Mouse (Mus musculus): ENCODE measurements around the gene Gpr83.

The Gpr83 gene

DNA sequence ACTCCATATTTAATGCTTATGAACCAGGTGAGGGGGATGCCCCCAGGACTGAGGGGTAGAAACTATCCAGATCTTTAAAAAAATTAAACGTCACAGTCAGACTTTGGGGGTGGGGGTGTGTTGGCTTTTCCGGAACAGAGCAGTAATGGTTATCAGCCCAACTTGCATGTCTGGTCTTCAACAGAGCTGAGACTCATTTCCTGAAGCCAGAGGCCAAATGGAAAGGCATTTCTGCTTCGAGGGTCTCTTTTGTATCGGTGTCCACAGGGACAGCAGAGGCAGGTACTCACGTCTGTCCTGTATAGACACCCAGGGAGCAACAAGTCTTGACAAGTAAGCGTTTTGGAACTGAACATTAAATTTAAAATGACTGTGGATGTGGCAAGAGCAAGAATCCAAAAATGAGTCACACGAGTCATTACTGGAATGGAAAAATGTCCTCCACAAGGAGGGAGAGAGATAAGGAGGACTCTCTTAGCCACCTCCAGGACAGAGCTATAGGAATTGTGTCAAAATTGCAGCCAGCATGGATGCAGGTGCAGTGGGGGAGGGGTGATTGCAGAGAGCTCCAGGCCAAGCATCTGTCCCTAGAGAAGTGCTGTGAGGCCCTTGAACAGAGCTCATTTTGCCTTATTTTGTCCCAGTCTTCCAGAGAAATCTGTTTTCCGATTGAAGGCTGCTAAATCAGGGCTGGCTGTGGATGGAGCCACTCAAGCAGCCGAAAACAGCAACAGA, 44.9 kb downstream of the Gpr83 start:
- DNase-seq (ENCODE audit: low spot score), result peak; percentile 18

DNA sequence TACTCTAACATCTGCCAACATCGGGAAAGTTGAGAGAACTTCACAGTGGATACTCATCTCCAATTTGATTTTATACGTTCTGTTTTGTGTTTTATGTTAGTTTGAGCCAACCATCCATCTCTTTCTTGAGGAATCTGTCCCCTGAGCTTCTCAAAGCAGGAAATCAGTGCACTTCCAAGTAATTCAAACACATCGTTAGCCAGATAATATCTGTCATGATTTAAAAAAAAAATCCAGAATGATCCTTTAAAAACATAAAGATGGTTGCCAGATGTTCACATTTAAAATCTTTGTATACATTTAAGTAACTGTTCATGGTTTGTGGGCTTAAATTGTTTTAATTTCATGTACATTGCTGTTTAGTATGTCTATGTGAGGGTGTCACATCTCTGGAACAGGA, 45.9 kb downstream of the Gpr83 start:
- DNase-seq (ENCODE audit: low spot score), result no peak

DNA sequence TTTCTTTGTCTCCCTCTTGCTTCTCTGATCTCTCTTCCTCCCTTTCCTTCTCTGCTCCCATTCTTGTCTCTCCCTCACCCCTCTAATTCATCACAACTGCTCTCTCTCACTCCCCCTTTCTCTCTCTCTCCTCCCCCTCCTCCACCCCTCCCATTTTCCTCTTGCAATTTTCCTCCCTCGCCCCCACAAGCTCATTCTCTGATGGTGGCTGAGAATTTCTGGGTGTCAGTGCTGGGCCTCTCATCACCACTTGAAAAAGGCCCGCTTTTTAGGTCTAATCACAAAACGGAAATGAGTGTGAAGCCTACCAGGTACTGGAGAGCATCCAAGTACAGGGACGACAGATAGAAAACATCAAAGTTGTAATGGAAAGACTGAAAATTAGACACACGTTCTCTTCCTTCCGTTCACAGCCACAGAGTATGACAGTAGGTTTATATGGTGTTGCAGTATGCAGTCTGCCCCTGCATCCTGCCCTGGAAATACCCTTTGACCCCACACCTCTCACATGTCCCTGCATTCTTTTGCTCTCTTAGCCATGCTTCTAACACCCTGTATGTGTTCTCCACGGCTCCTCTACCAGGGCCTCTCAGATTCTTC, 47.9 kb downstream of the Gpr83 start:
- DNase-seq (ENCODE audit: low spot score), result no peak

DNA sequence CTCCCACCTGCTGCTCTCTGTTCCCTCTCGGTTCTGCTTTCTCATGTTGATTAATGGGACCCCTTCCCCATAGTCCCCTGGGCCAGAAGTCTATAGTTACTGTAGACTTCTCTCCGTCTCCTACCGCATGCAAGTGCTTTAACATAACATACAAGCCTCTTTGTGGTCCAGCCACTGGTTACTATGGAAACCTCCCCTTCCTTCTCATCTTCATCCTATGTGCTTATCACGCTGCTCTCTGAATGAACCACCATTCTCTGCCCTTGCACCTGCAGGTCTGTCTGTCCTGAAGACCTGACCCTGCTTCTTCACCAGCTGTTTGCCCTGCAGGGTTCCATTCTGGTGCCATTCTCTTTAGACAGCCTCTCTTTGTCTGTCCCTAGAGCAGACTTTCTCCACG, 50.0 kb downstream of the Gpr83 start:
- no peak for DNase-seq (ENCODE audit: low spot score)

DNA sequence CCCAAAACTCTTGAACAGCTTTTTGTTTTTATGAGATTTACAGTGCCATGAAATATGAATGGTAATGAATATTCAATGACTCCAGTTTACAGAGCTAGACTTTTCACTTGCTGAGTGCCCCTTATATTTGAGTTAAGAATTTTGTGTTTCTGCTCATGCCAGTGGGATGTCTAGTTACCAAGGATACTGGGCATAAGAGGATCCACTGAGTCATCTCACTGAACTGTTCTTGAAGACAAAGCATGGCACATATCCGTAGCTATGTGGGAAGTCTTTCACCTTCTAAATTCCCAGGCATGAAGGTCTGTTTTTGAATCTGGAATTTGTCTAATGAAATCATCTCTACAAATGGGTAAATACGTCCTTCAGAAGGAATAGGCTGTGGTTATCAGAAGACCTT, 52.0 kb downstream of the Gpr83 start:
- no peak for DNase-seq (ENCODE audit: low spot score)

DNA sequence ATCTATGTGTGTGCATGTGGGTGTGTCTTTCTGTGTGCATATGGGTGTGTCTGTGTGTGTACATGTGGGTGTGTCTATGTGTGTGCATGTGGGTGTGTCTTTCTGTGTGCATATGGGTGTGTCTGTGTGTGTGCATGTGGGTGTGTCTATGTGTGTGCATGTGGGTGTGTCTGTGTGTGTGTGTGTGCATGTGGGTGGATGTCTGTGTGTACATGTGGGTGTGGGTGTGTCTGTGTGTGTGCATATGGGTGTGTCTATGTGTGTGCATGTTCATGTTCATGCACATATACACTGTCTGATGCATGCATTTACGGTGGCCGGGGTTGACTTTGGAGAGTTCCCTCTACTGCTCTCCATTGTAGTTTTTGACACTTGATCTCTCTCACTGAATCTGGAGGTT, 57.7 kb downstream of the Gpr83 start:
- no peak for DNase-seq (ENCODE audit: low spot score)

DNA sequence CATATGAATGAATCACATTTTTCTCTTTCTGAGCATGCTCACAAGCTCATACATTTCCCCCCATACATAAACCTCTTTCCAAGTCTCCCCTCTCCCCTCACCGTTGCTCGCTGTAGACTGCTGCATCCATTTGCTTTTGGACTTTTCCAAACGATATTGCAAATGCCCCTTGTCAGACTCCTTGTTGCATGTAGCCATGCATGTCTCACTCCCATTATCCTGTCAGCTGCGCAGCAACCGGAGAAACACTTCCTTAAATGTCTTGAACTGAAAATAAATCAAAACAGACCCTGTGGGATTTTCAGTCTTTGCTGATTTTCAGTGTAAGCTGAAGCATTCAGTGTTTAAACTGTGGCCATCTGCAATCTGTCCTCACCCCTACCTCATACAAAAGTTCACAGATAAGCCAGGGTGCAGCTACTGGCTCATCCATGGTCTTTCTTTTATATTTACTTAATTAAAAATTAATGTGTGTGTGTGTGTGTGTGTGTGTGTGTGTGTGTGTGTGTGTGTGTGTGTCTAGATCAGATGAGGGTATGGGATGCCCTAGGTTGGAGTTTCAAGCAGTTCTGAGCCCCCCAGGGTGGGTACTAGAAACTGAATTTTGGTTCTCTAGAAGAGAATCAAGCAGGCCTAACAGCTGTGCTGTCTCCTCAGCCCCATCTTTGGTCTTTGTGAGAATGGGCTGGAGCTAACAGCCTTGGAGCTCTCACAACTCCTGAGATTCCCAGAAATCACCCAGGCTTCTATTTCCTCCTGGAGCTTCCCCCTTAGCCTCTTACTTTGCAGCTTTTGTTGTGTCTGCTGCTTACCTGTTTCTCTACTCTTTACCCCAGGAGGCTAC, 59.0 kb downstream of the Gpr83 start:
- DNase-seq (ENCODE audit: low spot score), result no peak
